Mouse (Mus musculus): Measurements from ENCODE around the gene Stambpl1. TPM values are rescaled to one million over a fixed set of nuclear protein-coding genes. Genes with fewer than 3 reads are reported as not detected.

Stambpl1 gene
- total RNA-seq, 2 experiments from 2014 or later = 20.4 to 20.8 TPM

DNA sequence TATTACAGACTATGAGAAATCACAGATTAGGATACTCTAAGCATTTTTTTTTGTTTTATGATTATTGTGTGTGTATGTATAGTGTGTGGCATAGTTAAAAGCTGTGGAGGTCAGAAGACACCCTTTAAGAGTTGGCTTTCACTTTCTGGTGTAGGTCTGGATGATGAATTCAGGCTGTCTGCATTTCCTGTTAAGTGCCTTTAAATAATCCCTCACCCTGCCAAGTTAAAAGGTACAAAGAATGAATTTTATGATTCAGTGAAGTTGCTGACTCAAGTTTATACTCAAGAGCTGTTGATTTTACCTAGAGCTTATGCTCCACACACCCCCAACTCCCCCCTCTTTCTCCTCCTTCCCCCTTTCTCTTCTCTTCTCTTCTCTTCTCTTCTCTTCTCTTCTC is 95.2 kb downstream of the Stambpl1 start:
- DNase-seq = no peak

DNA sequence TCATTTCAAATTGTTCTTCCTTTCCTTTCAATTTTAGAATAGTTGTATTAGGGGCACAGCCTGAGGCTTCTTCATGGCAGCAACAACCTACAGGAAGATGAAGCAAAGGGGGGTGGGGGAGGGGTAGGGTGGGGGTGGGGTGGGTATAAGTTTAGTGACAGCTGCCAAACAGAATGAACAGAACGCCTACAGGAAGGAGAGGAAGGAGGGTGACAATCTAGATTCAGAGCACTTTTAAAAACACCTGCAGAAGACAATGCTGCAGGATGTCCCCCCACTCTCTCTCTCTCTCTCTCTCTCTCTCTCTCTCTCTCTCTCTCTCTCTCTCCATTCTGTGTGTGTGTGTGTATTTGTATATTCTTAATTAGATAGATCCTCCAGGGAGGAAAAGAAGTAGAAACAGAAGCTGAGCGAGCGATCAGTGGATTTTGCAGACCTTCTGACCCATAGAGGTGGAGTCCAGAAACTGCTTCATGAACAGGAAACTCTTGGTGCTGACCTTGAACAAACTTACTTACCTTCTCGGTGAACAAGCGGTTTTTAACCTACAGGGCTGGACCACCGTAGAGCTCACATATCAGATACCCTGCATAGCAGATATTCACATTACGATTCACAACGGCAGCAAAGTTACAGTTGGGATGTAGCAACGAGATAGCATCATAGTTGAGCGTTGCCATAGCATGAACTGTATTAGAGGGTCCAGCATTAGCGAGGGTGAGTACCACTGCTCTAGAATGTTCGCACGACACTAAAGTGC is 95.8 kb downstream of the Stambpl1 start:
- no peak for DNase-seq

DNA sequence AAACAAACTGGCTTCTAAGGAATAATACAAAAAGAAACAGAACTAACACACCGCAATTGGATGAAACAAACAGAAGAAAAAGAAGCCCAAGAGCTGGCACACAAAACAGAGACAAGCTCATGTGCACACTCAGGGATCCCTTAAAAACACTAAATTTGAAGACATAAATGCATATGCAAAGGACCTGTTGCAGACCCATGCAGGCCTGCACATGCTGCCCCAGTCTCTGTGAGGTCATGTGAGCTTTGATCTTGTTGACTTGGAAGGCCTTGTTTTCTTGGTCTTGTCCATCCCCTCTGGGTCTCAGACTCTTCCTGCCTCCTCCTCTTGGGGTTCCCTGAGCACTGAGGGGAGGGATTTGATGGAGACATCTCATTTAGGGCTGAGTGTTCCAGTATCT is 96.7 kb downstream of the Stambpl1 start:
- DNase-seq = no peak

Other genes with a start within 250 kb of the Stambpl1 start
- not detected for gene Lipf, start 231.0 kb upstream of the Stambpl1 start, total RNA-seq (2021)
- gene Lipk, start 183.9 kb upstream of the Stambpl1 start, total RNA-seq (2021) = not detected
- gene Lipn, start 124.9 kb upstream of the Stambpl1 start, total RNA-seq (2021) = not detected
- gene Lipm, start 91.3 kb upstream of the Stambpl1 start, total RNA-seq (2021) = under 1 TPM in 1 of 2 experiments, not detected in 1; 0.51 TPM
- gene Ankrd22, start 26.2 kb upstream of the Stambpl1 start, total RNA-seq (2021) = not detected
- 10 to 100 TPM; 13.7 to 16.7 TPM for gene Acta2, start 63.4 kb downstream of the Stambpl1 start, total RNA-seq (2021)
- 1 to 10 TPM; 1.6 to 3.5 TPM for gene Fas, start 98.4 kb downstream of the Stambpl1 start, total RNA-seq (2021)

All from layer of hippocampus, postnatal 36 days (tissue).